Mouse (Mus musculus): ENCODE data around the gene Ppp1r10.
"Not testable (repeated sequence)": the region's sequence is repeated elsewhere in the genome, so short reads cannot be mapped to it uniquely, and the experiment has no call there.

Gene Ppp1r10

DNA sequence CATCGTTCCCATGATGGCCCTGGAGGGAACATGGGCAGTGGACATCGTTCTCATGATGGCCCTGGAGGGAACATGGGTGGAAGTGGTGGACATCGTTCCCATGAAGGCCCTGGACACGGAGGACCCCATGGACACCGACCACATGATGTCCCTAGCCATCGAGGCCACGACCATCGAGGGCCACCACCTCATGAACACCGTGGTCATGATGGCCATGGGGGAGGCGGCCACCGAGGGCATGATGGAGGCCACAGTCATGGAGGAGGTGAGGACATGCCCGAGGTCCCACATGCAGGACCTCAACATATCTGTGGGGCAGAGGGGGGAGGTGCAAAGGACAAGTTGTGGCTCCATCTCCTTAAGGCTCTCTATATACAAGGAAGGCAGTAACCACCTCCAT is 14.4 kb downstream of the Ppp1r10 start:
- no peak for DNase-seq (ENCODE audit: low spot score)

DNA sequence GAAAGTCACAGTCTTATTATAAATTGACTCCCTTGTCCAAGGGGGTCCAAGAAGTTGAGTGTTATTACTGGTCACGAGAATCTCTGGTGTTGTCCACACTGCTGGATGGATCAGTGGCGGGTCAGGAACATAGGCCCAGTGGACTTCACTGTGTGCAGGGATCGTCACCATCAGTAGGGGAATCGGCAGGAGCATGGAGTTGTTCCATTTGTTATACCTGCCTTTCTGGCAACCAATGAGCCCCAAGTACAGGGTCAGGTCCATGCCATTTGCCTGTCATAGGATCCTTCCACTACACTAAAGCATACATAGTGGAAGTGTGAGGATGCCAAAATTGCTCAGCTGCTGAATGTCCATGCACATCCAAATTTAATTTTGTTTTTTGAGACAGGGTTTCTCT is 16.4 kb downstream of the Ppp1r10 start:
- no peak for DNase-seq (ENCODE audit: low spot score)

DNA sequence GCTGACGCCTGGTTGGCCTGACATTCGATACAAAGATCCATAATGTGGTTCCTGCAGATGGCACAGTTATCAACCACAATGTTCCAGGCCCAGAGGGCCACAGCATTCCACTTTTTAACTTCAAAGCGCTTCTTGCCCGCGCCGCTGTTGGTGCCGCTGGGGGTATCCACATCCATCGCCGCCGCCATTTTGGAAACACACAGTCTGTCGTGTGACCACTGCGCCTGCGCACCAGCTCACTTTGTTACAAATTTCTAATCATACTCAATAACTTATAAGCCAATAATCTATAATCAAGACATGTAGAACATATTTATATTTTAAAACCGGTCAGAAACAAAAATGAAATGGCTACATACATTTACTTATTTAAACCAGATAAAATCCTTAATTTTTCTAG is 19.5 kb downstream of the Ppp1r10 start:
- not testable (repeated sequence) for DNase-seq (ENCODE audit: low spot score)

- peak; percentile 57 for DNase-seq (ENCODE audit: low spot score)
Measured at GRCm38 (mm10) chr17:35937700-35938348, 21.6 kb downstream of the Ppp1r10 start.

- no peak for DNase-seq (ENCODE audit: low spot score)
Measured at GRCm38 (mm10) chr17:35939108-35939507, 22.9 kb downstream of the Ppp1r10 start.

DNA sequence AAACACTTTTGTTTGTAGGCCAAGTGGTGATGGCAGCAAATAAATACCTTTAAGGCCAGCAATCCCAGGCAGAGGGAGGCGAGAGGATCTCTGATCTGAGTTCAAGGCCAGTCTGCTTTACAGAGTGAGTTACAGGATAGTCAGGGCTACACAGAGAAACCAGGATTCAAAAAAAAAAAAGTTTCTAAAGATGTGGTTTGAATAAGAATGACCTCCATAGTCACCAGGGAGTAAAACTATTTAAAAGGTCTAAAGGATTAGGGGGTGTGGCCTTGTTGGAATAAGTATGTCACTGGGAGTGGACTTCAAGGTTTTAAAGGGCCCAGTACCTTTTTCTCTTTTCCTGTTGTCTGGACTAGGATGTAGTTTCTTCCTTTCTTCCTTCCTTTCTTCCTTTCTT is 23.7 kb downstream of the Ppp1r10 start:
- no peak for DNase-seq (ENCODE audit: low spot score)

DNA sequence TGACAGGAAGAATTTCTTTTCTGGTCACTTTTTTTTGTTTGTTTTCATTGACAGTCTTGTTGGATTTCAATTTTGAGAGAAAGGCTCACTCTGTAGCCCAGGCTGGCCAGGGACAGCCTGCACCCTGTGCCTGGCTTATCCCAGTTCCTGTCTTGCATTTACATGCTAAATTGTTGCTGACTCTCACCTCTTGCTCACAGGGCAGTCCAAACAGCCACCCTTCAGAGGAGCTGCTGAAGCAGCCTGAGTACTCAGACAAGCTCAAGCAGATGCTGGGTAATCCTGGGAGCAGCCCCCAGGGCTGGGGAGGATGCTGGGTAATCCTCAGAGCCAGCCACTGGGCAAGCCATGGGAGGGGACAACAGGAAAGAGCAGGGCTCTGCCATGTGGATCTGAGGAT is 34.7 kb downstream of the Ppp1r10 start:
- not testable (repeated sequence) for DNase-seq (ENCODE audit: low spot score)

DNA sequence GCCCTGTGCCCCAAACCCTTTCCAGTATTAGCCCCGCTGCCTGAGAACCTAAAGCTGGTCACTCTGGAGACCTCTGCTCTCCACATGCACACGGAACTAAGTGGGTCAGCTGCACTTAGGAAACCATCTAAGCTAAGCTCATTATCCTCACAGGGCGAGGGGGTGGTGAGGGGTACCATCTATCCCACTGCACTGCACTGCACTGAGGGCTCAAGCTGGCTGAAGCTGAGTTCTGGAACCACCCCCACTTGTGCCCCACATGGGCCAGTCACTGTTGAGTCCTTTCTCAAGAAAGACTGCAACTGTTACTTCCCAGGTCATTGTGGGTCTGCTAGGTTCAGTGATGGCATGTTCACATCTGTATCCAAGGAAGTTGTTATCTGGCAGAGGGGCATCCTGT is 36.3 kb downstream of the Ppp1r10 start:
- not testable (repeated sequence) for DNase-seq (ENCODE audit: low spot score)

DNA sequence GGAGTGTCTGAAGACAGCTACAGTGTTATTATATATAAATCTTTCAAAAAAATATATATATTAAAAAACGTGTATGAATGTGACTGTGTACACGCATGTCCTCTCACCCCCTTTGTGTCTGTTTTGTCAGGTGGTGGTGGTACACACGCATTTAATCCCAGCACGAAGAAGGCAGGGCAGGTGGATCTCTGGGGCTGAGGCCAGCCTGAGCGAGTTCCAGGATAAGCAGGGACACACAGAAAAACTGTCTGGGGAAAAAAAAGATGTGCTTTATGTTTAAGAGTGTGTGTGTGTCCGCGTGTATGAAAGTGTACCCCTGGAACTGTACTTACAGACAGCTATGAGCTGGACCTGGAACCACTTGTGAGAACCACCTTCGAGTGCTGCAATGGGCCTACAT is 38.4 kb downstream of the Ppp1r10 start:
- DNase-seq (ENCODE audit: low spot score), result no peak

DNA sequence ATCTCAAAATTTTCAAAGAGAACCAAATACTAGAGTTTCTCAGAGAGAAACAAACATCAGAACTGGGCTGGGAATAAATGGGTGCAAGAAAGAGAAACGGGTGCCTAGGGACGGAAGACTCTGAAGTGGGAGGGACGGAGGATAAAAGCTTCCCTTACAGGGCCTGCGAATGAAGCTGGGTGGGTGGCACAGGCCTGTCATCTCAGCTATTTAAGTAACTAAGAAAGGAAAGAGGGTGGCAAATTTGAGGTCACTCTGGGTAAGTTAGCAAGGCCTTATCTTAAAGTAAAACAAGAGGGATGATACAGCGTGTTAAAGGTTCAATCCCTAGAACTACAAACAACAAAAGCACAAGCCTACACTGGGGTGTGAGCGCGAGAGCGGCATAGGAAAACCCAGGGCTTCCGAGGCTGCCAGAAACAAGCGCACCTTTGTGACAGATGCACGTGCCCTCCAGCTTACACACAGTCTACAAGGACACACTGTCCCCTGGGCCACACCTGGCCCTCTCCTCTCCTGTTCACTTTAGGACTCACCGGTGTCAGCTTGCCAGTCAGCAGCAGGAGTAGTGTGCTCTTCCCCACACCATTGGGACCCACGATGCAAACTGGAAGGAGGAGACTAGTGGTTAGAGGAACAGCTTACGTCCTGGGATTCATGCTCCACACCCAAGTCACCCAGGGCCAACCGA is 42.4 kb downstream of the Ppp1r10 start:
- DNase-seq (ENCODE audit: low spot score), result no peak

DNA sequence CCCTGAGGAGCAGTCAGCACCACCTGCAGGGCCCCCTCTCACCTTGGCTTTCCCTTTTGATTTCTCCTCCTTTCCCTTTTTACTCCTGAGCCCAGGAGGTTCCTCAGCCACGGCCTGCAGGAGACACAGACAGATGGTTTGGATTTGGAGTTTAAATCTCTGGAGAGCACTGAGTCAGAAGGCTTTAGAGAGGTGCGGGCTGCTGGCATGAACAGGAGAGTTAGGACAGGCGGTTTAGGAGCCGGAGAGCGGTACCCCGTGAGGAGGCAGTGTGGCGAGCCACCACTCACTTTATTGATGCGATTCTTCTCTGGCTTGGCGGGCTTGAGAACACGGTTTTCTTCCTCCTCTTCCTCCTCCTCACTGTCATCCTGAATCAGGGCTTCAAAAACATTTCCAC is 47.0 kb downstream of the Ppp1r10 start:
- DNase-seq (ENCODE audit: low spot score), result no peak

GRCm38 (mm10) chr17:35967621-35968020 is 51.4 kb downstream of the Ppp1r10 start:
- DNase-seq (ENCODE audit: low spot score), result no peak

GRCm38 (mm10) chr17:35969418-35970389 is 53.5 kb downstream of the Ppp1r10 start, which contains the start of gene Abcf1:
Gene Abcf1, minus strand, starts transcription at chr17:35969761.
- peak; percentile 96 for DNase-seq (ENCODE audit: low spot score)

DNA sequence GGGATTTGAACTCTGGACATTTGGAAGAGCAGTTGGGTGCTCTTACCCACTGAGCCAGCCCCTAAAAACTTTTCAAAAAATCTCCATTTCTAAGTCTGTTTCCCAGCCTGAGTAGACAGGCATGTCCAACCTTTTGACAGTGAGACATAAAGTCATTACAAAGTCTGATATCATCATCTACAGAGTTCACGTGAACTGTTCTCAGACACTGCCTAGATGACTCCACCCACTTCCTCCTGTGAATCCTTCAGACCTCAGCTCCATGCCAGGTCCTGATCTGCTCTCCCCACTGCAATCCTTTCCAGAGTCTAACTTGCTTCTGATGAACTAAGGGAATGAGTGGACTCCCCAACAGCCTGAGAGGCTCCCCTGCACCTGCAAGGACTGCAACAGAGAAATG is 55.9 kb downstream of the Ppp1r10 start:
- no peak for DNase-seq (ENCODE audit: low spot score)

GRCm38 (mm10) chr17:35978811-35979400 is 62.7 kb downstream of the Ppp1r10 start:
- DNase-seq (ENCODE audit: low spot score), result no peak

DNA sequence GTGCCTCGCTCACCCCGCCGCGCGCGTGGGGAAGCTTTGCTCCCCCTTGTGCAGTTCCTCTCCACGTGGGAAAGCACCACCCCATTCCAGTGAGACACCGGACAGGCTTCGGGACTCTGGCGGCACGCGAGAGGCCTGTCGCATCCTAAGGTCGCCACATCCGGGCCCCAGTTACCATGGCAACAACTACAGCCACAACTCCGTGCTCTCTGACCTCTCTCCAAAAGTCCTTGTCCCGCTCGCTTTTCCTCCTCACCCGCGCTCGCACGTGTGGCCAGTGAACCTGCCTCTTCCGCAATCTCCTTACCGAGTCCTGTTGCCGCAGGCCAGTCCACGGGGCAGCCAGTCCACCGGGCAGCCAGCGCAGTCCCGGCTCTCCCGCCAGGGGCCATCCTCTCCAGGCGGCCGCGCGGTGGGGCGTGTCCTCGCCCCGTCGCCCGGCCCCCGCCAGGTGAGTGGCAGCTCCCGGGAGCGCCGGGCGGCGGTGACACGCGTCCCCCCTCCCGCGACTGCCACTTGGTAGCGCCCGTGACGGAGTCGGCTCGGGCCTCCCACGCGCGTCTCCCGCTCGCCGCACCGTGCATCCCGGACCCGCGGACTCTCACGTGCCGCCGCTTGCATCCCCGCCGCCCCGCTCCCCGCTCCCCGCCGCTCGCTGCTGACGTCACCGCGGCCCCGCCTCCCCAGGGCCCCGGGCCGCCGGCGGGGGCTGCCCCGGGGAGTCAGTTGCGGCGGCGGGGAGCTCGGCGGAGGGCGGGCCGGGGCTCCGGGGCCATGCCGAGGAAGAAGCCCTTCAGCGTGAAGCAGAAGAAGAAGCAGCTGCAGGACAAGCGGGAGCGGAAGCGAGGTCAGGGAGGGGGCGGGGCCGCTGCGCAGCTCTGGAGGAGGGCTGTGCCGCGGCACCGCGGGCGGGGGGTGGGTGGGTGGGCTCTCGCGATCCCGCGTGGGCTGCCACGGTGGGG is 63.4 kb downstream of the Ppp1r10 start, which contains the start of the genes Gnl1 and Prr3:
Gene Gnl1 (plus strand): TSS at position 451 of the 962 bp plus-strand sequence.
Gene Prr3 (minus strand): TSS at position 836 of the 962 bp plus-strand sequence.
- DNase-seq (ENCODE audit: low spot score), result peak; percentile 75

- DNase-seq (ENCODE audit: low spot score), result no peak
Measured at GRCm38 (mm10) chr17:35980363-35980754, 64.1 kb downstream of the Ppp1r10 start.

DNA sequence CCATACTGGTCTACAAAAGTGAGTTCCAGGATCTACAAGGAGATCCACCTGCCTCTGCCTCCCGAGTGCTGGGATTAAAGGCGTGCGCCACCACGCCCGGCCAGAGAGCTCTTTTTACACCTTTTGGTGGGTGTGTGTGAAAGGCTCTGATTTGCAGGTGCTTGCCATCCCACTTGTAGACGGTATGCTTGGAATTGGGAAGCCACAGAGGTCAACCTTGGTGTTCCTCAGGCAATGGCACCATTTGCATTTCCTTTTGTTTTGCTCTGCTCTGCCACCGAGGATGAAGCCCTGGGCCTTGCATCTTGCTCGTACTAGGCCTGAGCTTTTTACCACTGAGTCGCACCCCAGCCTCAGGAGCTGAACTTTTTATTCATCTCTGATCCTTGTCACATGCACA is 65.5 kb downstream of the Ppp1r10 start:
- DNase-seq (ENCODE audit: low spot score), result no peak

Data from c-Kit-positive CD71-positive TER-119-positive erythroid progenitor cells, embryonic 14.5 days (primary cell).